Mouse (Mus musculus): ENCODE measurements at regions not wholly inside any gene's neighbourhood (a gene's known extent, or its start where the extent isn't known, plus 50 kb on each side); places are given as distances from the start of the nearest gene placed in this dataset.

- TF ChIP-seq CTCF (IDR thresholded peaks at IDR 0.05), result no peak
- TF ChIP-seq POLR2A (IDR thresholded peaks at IDR 0.05; ENCODE audit: insufficient read depth, low read depth, low read length), result no peak
- TF ChIP-seq EP300 (IDR thresholded peaks at IDR 0.05; ENCODE audit: insufficient read depth, low read depth, low read length), result no peak
Measured at GRCm38 (mm10) chr12:20231528-20231927, 277.2 kb downstream of the Gm21863 start.

Measured in heart, adult 2 months (tissue).